Mouse (Mus musculus) heart, adult 2 months (tissue): ENCODE measurements around the gene Arhgap42.

ENCODE experiments used
- CTCF ChIP-seq: fragments of 200-600 bp; IDR thresholded peaks from 2 replicates; pipeline ENCODE4 v1.8.1; 2022; ENCODE audit warnings: antibody characterized with exemption, mild to moderate bottlenecking, moderate library complexity
- EP300 ChIP-seq: fragments of 200-500 bp; IDR thresholded peaks from 2 replicates; pipeline ENCODE4 v1.6.1; 2011; ENCODE audit warnings: low read depth, low read length, control low read depth; ENCODE audit not compliant: insufficient read depth

DNA sequence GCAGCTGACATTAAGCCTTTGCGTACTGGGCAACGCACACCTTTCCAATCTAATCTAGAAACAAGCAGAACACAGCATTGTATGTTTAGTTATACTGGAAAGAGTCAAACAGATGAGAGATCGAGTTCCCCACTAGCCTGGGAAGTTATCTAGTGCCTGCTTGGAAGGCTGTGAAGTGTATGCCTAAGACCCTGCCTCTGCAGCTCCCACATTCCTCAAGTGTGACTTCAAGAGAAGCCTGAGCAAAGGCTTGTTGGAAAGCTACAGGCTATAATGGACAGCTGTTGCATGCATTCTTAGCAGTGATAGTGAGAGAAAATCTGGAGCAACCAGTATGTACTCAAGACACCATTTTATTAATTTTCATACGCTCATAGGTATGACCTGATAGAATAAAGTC lies 61.2 kb downstream of the Arhgap42 start:
- TF ChIP-seq CTCF (no peak), EP300 (no peak)
